Mouse (Mus musculus): ENCODE data around the gene Chgb. TPM values are rescaled to one million over a fixed set of nuclear protein-coding genes. Genes with fewer than 3 reads are reported as not detected.
A peak's percentile ranks its signal among the peaks of the same experiment; 100 is the strongest.

The Chgb gene
- total RNA-seq (2014; rRNA removed; ENCODE audit: low replicate concordance) (not detected in 2 replicates), polyA plus RNA-seq (2015; fragmentation: Nextera tagmentation; extraction: Ambion mirVana) (0.15 TPM in 2 replicates)

GRCm38 (mm10) chr2:132780978-132781377 lies at the start of gene Chgb:
Gene Chgb, plus strand, starts transcription at chr2:132781278.
- WGBS = 11% methylated on average over 4 of the region's 4 CpGs

GRCm38 (mm10) chr2:132732940-132733339 lies 48.1 kb upstream of the Chgb start:
- ATAC-seq (ENCODE audit: insufficient read depth, low read depth) (no peak), DNase-seq (ENCODE audit: low spot score) (no peak)
- no peak overlapping the region for H3K9ac ChIP-seq (replicated peaks; ENCODE audit: low read depth, low read length)
- no peak overlapping the region for H3K4me3 ChIP-seq (ENCODE audit: low read depth, low read length)
- no peaks in the 10 kb centered on the region for H3K4me1 ChIP-seq (ENCODE audit: control insufficient read depth, insufficient read depth)
- H3K9me3 ChIP-seq (replicated peaks; ENCODE audit: control insufficient read depth, low read length) = no peaks in the 10 kb centered on the region
- H3K27ac ChIP-seq (ENCODE audit: low read depth) = no peak overlapping the region
- H3K27me3 ChIP-seq (ENCODE audit: control insufficient read depth, insufficient read depth, low read length) = no peaks in the 10 kb centered on the region
- no peaks in the 10 kb centered on the region for H3K36me3 ChIP-seq (replicated peaks; ENCODE audit: control insufficient read depth, insufficient read depth, low read length)
- TF ChIP-seq CTCF (IDR thresholded peaks at IDR 0.05; ENCODE audit: low read depth) (no peak), EP300 (IDR thresholded peaks at IDR 0.05; ENCODE audit: low read depth) (no peak)
- H3K4me2 ChIP-seq (ENCODE audit: low read depth, low read length) = no peak overlapping the region
- WGBS = 84% methylated on average over 5 of the region's 5 CpGs

More at GRCm38 (mm10) chr2:132780978-132781377, at the start of gene Chgb:
- H3K36me3 ChIP-seq (replicated peaks; ENCODE audit: control insufficient read depth, insufficient read depth, low read length) = no peaks in the 10 kb centered on the region
- DNase-seq (ENCODE audit: low spot score) (no peak), ATAC-seq (ENCODE audit: insufficient read depth, low read depth) (no peak)
- peak within 1 kb of the TSS; percentile 58 for H3K4me2 ChIP-seq (ENCODE audit: low read depth, low read length)
- H3K9me3 ChIP-seq (replicated peaks; ENCODE audit: control insufficient read depth, low read length) = no peaks in the 10 kb centered on the region
- no peak within 1 kb of the TSS for H3K27ac ChIP-seq (ENCODE audit: low read depth)
- H3K4me1 ChIP-seq (ENCODE audit: control insufficient read depth, insufficient read depth) = no peaks in the 10 kb centered on the region
- H3K4me3 ChIP-seq (ENCODE audit: low read depth, low read length) = peak within 1 kb of the TSS; percentile 26
- no peak within 1 kb of the TSS for H3K9ac ChIP-seq (replicated peaks; ENCODE audit: low read depth, low read length)
- peaks cover 15% of the 10 kb centered on the region for H3K27me3 ChIP-seq (ENCODE audit: control insufficient read depth, insufficient read depth, low read length)
- TF ChIP-seq EP300 (IDR thresholded peaks at IDR 0.05; ENCODE audit: low read depth) (no peak), CTCF (IDR thresholded peaks at IDR 0.05; ENCODE audit: low read depth) (no peak)

- WGBS = 91% methylated on average over 10 of the region's 10 CpGs
- Histone ChIP-seq H3K4me1 (ENCODE audit: control insufficient read depth, insufficient read depth) (no peaks in the 10 kb centered on the region), H3K4me2 (ENCODE audit: low read depth, low read length) (no peak overlapping the region), H3K36me3 (replicated peaks; ENCODE audit: control insufficient read depth, insufficient read depth, low read length) (no peaks in the 10 kb centered on the region), H3K9me3 (replicated peaks; ENCODE audit: control insufficient read depth, low read length) (no peaks in the 10 kb centered on the region), H3K9ac (replicated peaks; ENCODE audit: low read depth, low read length) (no peak overlapping the region), H3K4me3 (ENCODE audit: low read depth, low read length) (no peak overlapping the region), H3K27me3 (ENCODE audit: control insufficient read depth, insufficient read depth, low read length) (no peaks in the 10 kb centered on the region), H3K27ac (ENCODE audit: low read depth) (no peak overlapping the region)
- no peak for DNase-seq (ENCODE audit: low spot score)
- ATAC-seq (ENCODE audit: insufficient read depth, low read depth) = no peak
- TF ChIP-seq EP300 (IDR thresholded peaks at IDR 0.05; ENCODE audit: low read depth) (no peak), CTCF (IDR thresholded peaks at IDR 0.05; ENCODE audit: low read depth) (no peak)
These were observed 47.2 kb upstream of the Chgb start for GRCm38 (mm10) chr2:132733603-132734573.

- H3K4me1 ChIP-seq (ENCODE audit: control insufficient read depth, insufficient read depth) = no peaks in the 10 kb centered on the region
- H3K9me3 ChIP-seq (replicated peaks; ENCODE audit: control insufficient read depth, low read length) = no peaks in the 10 kb centered on the region
- DNase-seq (ENCODE audit: low spot score) = no peak
- 56% methylated on average over 2 of the region's 2 CpGs for WGBS
- H3K27ac ChIP-seq (ENCODE audit: low read depth) = no peak overlapping the region
- TF ChIP-seq CTCF (IDR thresholded peaks at IDR 0.05; ENCODE audit: low read depth) (no peak), EP300 (IDR thresholded peaks at IDR 0.05; ENCODE audit: low read depth) (no peak)
- H3K4me2 ChIP-seq (ENCODE audit: low read depth, low read length) = no peak overlapping the region
- no peaks in the 10 kb centered on the region for H3K27me3 ChIP-seq (ENCODE audit: control insufficient read depth, insufficient read depth, low read length)
- H3K4me3 ChIP-seq (ENCODE audit: low read depth, low read length) = no peak overlapping the region
- H3K9ac ChIP-seq (replicated peaks; ENCODE audit: low read depth, low read length) = no peak overlapping the region
- no peaks in the 10 kb centered on the region for H3K36me3 ChIP-seq (replicated peaks; ENCODE audit: control insufficient read depth, insufficient read depth, low read length)
- ATAC-seq (ENCODE audit: insufficient read depth, low read depth) = no peak
These were observed 42.2 kb upstream of the Chgb start for GRCm38 (mm10) chr2:132738816-132739432.

GRCm38 (mm10) chr2:132741862-132742347 lies 39.2 kb upstream of the Chgb start:
- ATAC-seq (ENCODE audit: insufficient read depth, low read depth) = no peak
- 58% methylated on average over 8 of the region's 8 CpGs for WGBS
- H3K27ac ChIP-seq (ENCODE audit: low read depth) = no peak overlapping the region

More at GRCm38 (mm10) chr2:132741862-132742347, 39.2 kb upstream of the Chgb start:
- no peaks in the 10 kb centered on the region for H3K4me1 ChIP-seq (ENCODE audit: control insufficient read depth, insufficient read depth)
- H3K36me3 ChIP-seq (replicated peaks; ENCODE audit: control insufficient read depth, insufficient read depth, low read length) = no peaks in the 10 kb centered on the region
- no peak overlapping the region for H3K9ac ChIP-seq (replicated peaks; ENCODE audit: low read depth, low read length)
- no peak for DNase-seq (ENCODE audit: low spot score)
- no peaks in the 10 kb centered on the region for H3K9me3 ChIP-seq (replicated peaks; ENCODE audit: control insufficient read depth, low read length)
- no peak for TF ChIP-seq CTCF (IDR thresholded peaks at IDR 0.05; ENCODE audit: low read depth)
- no peak for TF ChIP-seq EP300 (IDR thresholded peaks at IDR 0.05; ENCODE audit: low read depth)
- no peaks in the 10 kb centered on the region for H3K27me3 ChIP-seq (ENCODE audit: control insufficient read depth, insufficient read depth, low read length)
- no peak overlapping the region for H3K4me2 ChIP-seq (ENCODE audit: low read depth, low read length)
- no peak overlapping the region for H3K4me3 ChIP-seq (ENCODE audit: low read depth, low read length)
